9 mouse cellular contexts compared by ENCODE assay signal in the genomic region with DNA sequence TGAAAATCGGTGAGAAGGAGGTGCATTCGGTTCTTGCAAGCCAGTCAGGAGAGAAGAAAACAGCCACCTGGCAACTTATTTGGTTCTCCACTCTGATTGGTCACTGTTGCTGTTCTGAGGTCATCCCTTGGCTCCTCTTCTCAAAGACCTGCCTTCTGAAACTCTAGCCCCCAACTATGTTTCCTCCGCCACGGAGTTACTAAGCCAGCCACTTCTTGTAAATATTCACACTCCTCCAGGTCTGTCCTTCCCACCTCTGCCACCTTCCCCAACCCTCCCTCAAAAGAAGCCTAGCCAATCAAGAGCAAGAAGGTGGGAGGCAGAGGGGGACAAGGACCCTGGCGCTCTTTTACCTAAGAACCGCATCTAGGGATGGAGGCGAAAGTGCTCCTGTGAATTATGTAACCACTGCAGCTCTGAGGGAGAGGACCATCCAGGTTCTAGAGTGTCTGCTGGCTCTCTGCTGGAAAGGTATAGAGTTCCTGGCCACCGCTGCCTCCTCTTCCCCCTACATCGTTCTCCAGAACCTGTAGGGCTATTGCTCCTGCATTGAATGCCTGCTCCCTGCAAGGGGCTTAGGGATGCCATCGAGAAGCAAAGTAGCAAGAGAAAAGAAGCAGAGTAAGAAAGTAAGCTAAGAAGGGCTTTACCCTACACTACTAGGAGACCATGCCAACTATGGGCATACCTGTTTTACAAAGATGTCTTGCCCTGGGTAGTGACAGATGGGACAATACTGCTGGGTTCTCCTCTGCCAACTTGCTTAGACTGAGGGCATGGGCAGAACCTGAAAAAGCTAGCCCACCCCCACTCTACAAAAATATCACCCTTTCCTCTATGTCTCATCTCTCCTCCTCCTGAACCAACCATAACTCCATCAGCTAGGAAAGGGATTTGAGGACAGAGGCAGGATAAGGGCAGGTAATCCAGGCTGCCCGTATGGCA.
DNase-seq lines count a peak whose midpoint lies in the region; ATAC-seq lines count a peak whose summit lies in the region.
"Had no signal": no experiment of that assay in that cellular context is flagged by ENCODE, and none has a peak within 500 bp of the region (broad histone marks: within the 10 kb centered on the region; RNA-seq: fewer than 3 reads in every experiment).

No protein-coding gene starts in this region.

- no peaks in the 10 kb centered on the region; the same call in 1 of the 2 replicates for H3K4me1 ChIP-seq in neural tube, embryonic 11.5 days (ENCODE audit: control insufficient read depth, insufficient read depth, low read length)
- H3K4me1 ChIP-seq in intestine, embryonic 16.5 days (ENCODE audit: control insufficient read depth, insufficient read depth, low read length): peaks cover 8% of the 10 kb centered on the region; the same call in 1 of the 2 replicates
- H3K4me1 ChIP-seq in stomach, embryonic 16.5 days (ENCODE audit: control insufficient read depth, insufficient read depth, low read length): no peaks in the 10 kb centered on the region; the same call in 1 of the 2 replicates

- DNase-seq in adrenal gland, adult 2 months: peak; percentile 55
- DNase-seq in adrenal gland, postnatal 10 days: no peak
- no peak for DNase-seq in neural tube, embryonic 11.5 days (ENCODE audit: low spot score)
- no peak for DNase-seq in neural tube, embryonic 10.5 days (ENCODE audit: extremely low spot score, low spot score)

- H3K36me3 ChIP-seq in neural tube, embryonic 11.5 days (ENCODE audit: control insufficient read depth, insufficient read depth, low read length): no peaks in the 10 kb centered on the region
- H3K36me3 ChIP-seq in intestine, embryonic 16.5 days (ENCODE audit: control insufficient read depth, insufficient read depth, low read length): no peaks in the 10 kb centered on the region
- H3K36me3 ChIP-seq in stomach, embryonic 16.5 days (ENCODE audit: control insufficient read depth, insufficient read depth, low read length): no peaks in the 10 kb centered on the region

- no peak overlapping the region for H3K27ac ChIP-seq in neural tube, embryonic 11.5 days (ENCODE audit: low read depth, low read length)
- no peak overlapping the region for H3K27ac ChIP-seq in intestine, embryonic 16.5 days (ENCODE audit: low read length)
- peak overlapping the region; percentile 13; the same call in 1 of the 2 replicates for H3K27ac ChIP-seq in stomach, embryonic 16.5 days (ENCODE audit: low read length)

- peaks cover 21% of the 10 kb centered on the region for H3K27me3 ChIP-seq in neural tube, embryonic 11.5 days (ENCODE audit: control insufficient read depth, insufficient read depth, low read length)
- H3K27me3 ChIP-seq in intestine, embryonic 16.5 days (replicated peaks; ENCODE audit: control insufficient read depth, insufficient read depth, low read length): peaks cover 38% of the 10 kb centered on the region
- H3K27me3 ChIP-seq in stomach, embryonic 16.5 days (ENCODE audit: control insufficient read depth, insufficient read depth, low read length): peaks cover 25% of the 10 kb centered on the region

- H3K4me3 ChIP-seq in neural tube, embryonic 11.5 days (ENCODE audit: low read depth, low read length): no peak overlapping the region; the same call in 1 of the 2 replicates
- peak overlapping the region; percentile 67 for H3K4me3 ChIP-seq in intestine, embryonic 16.5 days (ENCODE audit: low read length)
- H3K4me3 ChIP-seq in stomach, embryonic 16.5 days (replicated peaks; ENCODE audit: low read length): peak overlapping the region; percentile 68
- H3K4me3 ChIP-seq: myocyte had no signal

- no peak for ATAC-seq in neural tube, embryonic 11.5 days (ENCODE audit: insufficient read depth, low FRiP score, low TSS enrichment)
- no peak for ATAC-seq in intestine, embryonic 16.5 days
- no peak for ATAC-seq in stomach, embryonic 16.5 days (ENCODE audit: insufficient read depth, low FRiP score)
- no peak for ATAC-seq in granulocyte monocyte progenitor cell, adult 5-6 weeks (replicated peaks; ENCODE audit: poor library complexity, severe bottlenecking)
- ATAC-seq in erythroid progenitor cell, adult 5-6 weeks (replicated peaks; ENCODE audit: low FRiP score, poor library complexity, severe bottlenecking): no peak

- H3K9me3 ChIP-seq in neural tube, embryonic 11.5 days (ENCODE audit: control insufficient read depth, low read length): no peaks in the 10 kb centered on the region
- no peaks in the 10 kb centered on the region for H3K9me3 ChIP-seq in intestine, embryonic 16.5 days (ENCODE audit: control insufficient read depth, low read length)
- no peaks in the 10 kb centered on the region for H3K9me3 ChIP-seq in stomach, embryonic 16.5 days (replicated peaks; ENCODE audit: control insufficient read depth, low read length)

- peak overlapping the region; percentile 98 for H3K4me2 ChIP-seq in neural tube, embryonic 11.5 days (ENCODE audit: low read depth)
- H3K4me2 ChIP-seq in intestine, embryonic 16.5 days (ENCODE audit: low read depth, low read length): peak overlapping the region; percentile 99
- H3K4me2 ChIP-seq in stomach, embryonic 16.5 days (ENCODE audit: low read depth, low read length): peak overlapping the region; percentile 96

- WGBS in neural tube, embryonic 11.5 days: 21% methylated on average over 11 of the region's 11 CpGs
- WGBS in intestine, embryonic 16.5 days: 20% methylated on average over 11 of the region's 11 CpGs
- WGBS in stomach, embryonic 16.5 days: 21% methylated on average over 11 of the region's 11 CpGs

- H3K9ac ChIP-seq in neural tube, embryonic 11.5 days (ENCODE audit: low read length): no peak overlapping the region
- H3K9ac ChIP-seq in intestine, embryonic 16.5 days (ENCODE audit: low read depth, low read length): peak overlapping the region; percentile 38
- H3K9ac ChIP-seq in stomach, embryonic 16.5 days (ENCODE audit: low read length): peak overlapping the region; percentile 43
